Mouse (Mus musculus) cerebellum, adult 2 months (tissue): ENCODE results near the gene Pde4dip.

Experiments used
- CTCF ChIP-seq: fragments of 200-500 bp; IDR thresholded peaks from 2 replicates; pipeline ENCODE4 v1.5.1; 2011; ENCODE audit warnings: low read depth, mild to moderate bottlenecking, control low read depth, low read length, moderate library complexity, borderline replicate concordance; ENCODE audit not compliant: insufficient read depth
- POLR2A ChIP-seq: fragments of 200-500 bp; IDR thresholded peaks from 2 replicates; pipeline ENCODE4 v1.6.1; 2011; ENCODE audit warnings: low read length, control low read depth, borderline replicate concordance; ENCODE audit not compliant: insufficient read depth

DNA sequence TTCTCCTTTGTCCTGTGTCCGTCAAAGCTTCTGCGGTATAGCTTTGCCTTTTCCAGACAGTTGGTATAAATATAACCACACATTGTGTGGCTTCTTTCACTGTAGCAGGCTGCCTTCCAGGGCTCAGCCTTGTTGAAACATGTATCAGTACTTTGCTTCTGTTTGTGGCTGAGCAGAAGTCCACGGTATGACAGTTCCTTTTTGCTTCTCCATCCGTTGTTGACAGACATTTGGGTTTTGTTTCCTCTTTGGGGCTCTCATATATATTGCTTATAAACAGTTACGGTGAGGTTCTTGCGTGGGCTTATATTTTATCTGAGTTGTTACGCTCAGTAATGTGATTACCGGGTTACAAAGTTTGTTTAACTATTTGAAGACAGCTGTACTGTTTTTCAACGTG lies 223.0 kb downstream of the Pde4dip start:
- TF ChIP-seq POLR2A (no peak), CTCF (no peak)
